Mouse (Mus musculus) retina, postnatal 7 days (tissue): Measurements from ENCODE around the gene Lnpk.

Source experiments
- DNase-seq: peaks from one replicate; pipeline ENCODE4 v3.0.0-alpha.2; 2012; ENCODE audit warnings: low read depth, low spot score

Lnpk gene

DNA sequence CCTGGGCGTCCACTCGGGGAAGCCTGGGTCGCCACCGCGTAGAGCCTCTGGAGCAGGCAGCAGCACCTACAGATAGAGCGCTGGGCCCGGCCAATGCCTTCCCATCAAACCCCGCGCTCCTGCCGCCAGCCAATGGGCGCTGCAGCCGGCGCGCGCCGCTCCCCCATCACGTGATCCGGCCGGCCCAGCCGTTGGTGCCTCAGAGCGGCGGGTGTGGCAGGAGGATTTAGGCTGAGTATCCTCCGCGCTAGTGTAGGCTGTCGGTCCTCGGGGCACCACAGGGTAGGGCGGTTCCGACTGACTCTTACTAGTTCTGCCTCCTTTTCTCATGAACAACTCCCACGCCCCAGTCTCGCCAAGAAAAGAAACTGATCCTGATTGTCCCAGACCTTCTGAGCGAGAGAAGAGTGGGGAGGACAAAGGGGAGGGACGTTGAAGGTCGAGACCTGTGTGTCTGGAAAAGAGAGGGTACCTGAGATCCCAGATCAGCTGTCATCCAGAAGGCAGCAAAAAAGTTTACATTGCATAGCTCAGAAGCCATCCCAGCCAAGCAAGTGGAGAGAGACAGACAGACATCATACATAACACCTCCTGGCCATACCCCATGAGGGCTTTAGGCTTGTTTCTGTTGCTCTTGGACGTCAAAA is at the start of gene Lnpk:
Lnpk (minus strand) TSS at position 593 of the 647 bp plus-strand sequence.
- peak; percentile 78 for DNase-seq

- no peak for DNase-seq
Measured at GRCm38 (mm10) chr2:74620368-74620767, 41.1 kb upstream of the Lnpk start.

GRCm38 (mm10) chr2:74619676-74620246 is 40.5 kb upstream of the Lnpk start:
- no peak for DNase-seq

DNA sequence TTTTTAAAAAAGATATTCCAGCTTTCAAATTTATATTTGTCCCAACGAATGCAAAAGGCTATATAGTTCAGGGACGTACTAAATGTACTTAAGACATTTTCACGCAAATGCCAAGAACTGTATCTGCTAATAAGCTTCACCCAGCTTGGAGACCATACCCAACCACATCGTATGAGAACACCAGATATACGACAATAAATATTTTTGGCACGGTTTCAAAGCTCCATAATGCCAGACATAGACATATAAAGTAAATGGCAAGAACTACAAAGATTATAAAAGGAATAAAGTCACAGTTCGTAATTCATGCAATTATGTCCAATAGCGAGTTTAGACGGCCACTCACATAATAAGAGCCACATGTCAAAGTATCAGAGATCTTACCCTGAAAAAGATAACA is 38.5 kb upstream of the Lnpk start:
- no peak for DNase-seq

- DNase-seq = no peak
Measured at GRCm38 (mm10) chr2:74611406-74611805, 32.2 kb upstream of the Lnpk start.

GRCm38 (mm10) chr2:74609350-74609749 is 30.1 kb upstream of the Lnpk start:
- no peak for DNase-seq

- no peak for DNase-seq
Measured at GRCm38 (mm10) chr2:74606087-74606760, 27.0 kb upstream of the Lnpk start.

DNA sequence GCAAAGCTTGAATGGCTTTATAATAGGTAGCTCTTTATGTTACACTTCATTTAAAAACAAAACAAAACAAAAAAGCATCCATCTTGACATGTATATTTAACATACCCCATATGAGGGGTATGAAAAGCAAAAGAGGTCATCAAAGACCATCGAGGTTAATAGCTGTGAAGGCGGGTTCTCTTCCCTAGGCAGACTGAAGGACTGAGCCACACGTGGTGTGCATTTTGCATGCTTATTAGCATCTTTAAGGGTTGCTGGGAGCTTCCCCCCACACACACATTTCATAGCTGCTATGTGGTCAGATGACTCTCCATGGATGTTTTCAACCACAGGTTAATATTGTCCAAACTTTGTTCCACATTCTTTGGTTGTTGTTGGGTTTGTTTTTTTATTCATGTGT is 24.8 kb upstream of the Lnpk start:
- no peak for DNase-seq

- DNase-seq = no peak
Measured at GRCm38 (mm10) chr2:74602483-74602882, 23.2 kb upstream of the Lnpk start.

DNA sequence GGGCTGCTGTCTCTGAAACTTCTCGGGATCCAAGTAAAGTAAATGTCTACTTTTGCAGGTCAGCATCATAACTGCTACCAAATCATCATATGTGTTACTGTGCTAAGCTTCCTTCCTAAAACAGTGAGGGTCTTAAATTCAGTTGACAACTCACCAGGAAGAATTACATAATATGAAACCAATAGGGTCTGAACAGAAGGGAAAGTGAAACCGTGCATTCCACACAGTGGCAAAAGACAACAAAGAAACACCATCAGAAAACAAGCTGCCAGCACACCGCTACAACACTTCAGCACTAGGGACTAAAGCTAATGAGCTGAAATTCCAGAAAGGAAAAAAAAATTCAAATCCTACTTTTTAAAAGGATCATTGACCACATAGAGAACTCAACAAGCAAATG is 17.9 kb upstream of the Lnpk start:
- no peak for DNase-seq

DNA sequence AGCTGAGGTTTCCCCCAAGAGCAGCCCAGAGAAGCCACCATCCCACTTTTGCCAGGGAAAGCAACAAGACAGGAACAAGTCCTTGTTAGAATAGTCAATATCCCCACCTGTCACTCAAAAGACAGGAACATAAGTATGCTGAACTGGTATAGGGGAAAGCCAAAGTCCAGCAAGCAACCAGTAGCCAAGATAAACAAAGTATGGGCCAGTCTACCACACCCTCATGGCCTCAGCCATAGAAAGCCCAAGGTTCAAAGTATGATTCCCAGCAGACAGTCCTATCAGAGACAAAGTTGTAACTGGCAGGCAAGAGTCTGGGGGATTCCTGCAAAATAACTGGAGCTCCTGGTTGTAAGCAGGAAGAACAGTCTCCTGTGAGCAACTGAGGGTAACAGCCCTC is 16.9 kb upstream of the Lnpk start:
- no peak for DNase-seq

GRCm38 (mm10) chr2:74578146-74578842 is 941 bp downstream of the Lnpk start:
- peak; percentile 11 for DNase-seq

DNA sequence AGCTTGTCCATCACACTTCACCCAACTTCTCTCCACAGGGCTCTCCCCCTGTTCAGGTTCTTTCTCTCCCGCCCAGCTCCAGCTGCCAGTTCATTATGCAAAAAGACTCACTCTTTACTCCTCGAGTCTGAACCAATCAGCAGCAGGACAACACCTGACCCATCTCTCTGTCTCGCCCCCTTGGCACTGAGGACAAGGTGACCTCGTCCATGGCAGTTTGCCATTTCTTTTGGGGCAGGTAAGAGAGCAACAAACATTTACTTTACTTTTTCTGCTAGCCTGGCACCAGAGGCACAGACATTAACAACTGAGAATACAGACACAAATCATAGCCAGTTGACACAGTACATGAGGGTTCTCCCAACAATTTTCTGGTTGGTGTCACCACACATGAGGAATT is 8.8 kb downstream of the Lnpk start:
- DNase-seq = no peak

DNA sequence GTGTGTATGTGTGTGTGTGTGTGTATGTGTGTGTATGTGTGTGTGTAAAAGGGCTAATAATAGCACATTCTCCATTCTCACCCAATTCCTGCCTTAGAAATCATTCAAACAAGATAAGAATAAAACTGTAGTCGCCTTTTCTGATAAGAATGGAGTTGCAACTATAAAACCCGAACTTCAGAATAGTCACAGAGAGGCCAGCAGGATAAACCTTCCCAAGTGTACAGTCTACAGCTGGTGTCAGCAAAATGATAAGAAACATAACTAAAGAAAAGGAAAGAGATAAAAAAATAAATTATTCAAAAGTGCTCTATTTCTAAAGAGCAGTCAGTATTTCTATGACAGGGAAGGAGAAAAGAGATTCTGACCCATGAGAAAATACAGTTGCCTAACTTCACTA is 19.4 kb downstream of the Lnpk start:
- DNase-seq = no peak

DNA sequence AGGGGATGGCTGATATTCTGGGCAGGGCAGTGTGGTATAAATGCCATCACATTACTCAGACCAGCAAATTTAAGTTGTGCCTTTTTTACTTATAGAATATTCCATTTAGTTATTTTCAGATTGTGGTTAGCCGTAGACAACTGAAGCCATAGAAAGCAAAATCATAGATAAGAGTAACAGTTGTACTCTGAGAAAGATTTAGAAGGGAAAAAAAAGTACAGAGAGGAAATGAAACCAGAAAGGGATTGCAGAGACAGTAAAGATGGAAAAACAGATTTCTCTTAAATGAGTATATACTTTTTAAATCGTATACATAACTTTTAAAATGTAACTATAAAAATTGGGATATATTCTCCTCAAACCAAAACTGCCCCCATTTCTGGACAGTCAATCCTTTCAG is 20.1 kb downstream of the Lnpk start:
- DNase-seq = no peak

GRCm38 (mm10) chr2:74557451-74557850 is 21.8 kb downstream of the Lnpk start:
- DNase-seq = no peak

DNA sequence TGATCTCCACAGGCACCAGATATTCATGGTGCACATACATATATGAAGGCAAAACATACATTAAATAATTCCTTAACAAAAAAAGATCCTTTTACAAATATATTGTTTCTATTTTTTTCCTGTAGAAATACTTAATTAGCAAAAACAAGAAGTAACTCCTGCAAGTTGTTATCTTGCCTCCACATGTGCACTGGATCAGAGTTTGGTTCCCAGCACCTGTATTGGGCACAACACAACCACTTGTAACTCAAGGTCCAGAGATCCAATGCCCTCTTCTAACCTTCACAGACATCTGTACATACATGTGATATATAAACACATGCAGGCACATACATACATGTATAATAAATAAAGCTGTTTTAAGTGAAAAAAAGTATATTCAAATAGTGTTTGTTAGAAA is 27.3 kb downstream of the Lnpk start:
- no peak for DNase-seq

- no peak for DNase-seq
Measured at GRCm38 (mm10) chr2:74548306-74548705, 30.9 kb downstream of the Lnpk start.

- DNase-seq = no peak
Measured at GRCm38 (mm10) chr2:74508302-74508701, 70.9 kb downstream of the Lnpk start.

DNA sequence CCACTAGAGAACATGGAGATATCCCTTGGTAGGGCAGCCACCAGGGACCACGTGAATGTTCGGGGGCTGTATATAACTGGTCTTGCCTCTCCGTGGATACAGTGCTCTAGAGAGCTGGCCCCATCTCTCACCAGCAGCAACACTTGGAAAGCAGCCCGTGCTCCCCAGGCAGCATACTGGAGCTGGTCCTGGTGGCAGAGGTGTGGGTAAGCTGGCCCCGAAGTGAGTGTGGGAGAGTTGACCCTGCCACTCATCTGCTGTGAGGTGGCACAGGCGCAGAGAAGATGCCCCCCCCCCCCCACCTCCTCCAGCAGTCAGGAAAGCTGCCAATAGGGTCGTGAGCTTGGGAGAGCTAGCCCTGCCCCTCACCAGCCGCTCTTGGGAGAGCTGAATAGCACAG is 72.8 kb downstream of the Lnpk start:
- no peak for DNase-seq

DNA sequence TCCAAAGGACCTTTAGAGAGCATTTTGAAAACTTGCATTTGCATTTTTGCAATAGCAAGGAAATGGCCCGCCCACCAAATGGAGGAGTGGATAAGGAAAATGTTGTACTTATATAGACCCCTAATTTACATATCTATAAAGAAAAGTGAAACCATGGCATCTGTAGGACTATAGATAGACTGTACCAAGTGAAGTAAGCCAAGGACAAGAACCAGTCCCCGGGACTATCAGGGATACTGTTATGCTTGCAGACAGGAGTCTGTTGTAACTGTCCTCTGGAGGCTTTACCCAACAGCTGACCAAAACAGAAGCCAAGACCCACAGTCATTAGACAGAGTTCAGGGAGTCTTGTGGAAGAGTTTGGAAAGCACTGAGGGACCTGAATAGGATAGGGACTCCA is 78.9 kb downstream of the Lnpk start:
- no peak for DNase-seq

GRCm38 (mm10) chr2:74497851-74498250 is 81.4 kb downstream of the Lnpk start:
- no peak for DNase-seq

- no peak for DNase-seq
Measured at GRCm38 (mm10) chr2:74491426-74491825, 87.8 kb downstream of the Lnpk start.
